Mouse (Mus musculus): ENCODE measurements at regions not wholly inside any gene's neighbourhood (a gene's known extent, or its start where the extent isn't known, plus 50 kb on each side); places are given as distances from the start of the nearest gene placed in this dataset.

DNA sequence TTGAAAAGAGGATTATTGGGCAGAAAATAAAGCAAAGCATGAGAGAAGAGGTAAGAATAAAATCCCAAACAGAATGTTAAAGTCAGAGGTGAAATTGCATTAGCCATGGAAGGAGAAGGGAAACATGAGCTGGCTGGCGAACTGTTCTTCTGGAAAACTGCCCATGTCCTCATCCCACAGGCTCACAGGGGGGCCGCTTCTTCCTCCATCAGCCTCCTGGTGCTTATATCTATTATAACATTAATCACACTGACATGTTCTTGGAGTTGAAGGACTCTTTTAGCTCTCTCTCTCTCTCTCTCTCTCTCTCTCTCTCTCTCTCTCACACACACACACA, 293.4 kb upstream of the Chrm3 start:
- Histone ChIP-seq H3K4me3 (ENCODE audit: low read length) (no peak overlapping the region), H3K27ac (ENCODE audit: low read length) (peak overlapping the region; percentile 63), H3K9ac (replicated peaks; ENCODE audit: low read length) (no peak overlapping the region), H3K36me3 (ENCODE audit: insufficient read depth, low read length) (no peaks in the 10 kb centered on the region), H3K4me2 (replicated peaks; ENCODE audit: low read depth, low read length) (peak overlapping the region; percentile 4; the same call in 1 of the 2 replicates), H3K9me3 (ENCODE audit: low read length) (no peaks in the 10 kb centered on the region), H3K27me3 (ENCODE audit: insufficient read depth, low read length) (no peaks in the 10 kb centered on the region), H3K4me1 (ENCODE audit: insufficient read depth, low read length) (peaks cover 8% of the 10 kb centered on the region; the same call in 1 of the 2 replicates)
- ATAC-seq (ENCODE audit: low FRiP score, low TSS enrichment), result peak; percentile 87; the same call in 1 of the 2 replicates
- WGBS, result 16% methylated on average over 2 of the region's 2 CpGs

DNA sequence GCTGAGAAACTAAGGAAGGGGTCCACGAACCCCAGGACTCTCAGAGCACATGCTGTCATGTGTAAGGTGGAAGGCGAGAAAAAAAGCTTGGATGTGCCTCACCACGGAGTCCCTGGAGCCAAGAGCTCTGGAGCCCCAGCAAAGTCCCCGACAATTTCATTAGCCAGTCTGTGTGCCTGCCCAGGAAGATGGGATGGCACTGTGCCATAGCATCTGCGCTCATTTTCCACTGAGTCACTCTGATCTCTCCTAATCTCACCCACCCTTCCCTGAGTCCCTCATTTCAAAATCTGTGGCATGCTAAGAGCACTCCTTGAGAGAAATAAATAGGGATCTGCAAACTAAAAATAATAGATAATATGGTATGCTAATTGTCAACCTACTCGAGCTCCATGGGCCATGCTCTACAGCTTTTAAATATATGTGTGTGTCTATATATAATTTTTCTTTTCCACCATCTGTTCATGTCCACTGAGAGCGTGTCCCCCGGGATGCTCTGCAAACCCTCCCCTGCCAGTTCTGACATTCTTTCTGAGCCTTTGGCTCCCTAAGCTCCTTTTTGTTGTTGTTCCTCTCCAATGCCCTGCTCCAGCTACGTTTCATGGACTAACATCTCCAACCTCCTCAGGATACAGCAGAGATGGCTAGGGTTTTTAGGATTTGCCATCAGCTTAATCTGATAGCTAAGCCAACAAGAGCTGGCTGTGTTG, 292.9 kb upstream of the Chrm3 start:
- Histone ChIP-seq H3K4me2 (replicated peaks; ENCODE audit: low read depth, low read length) (peak overlapping the region; percentile 4; the same call in 1 of the 2 replicates), H3K27me3 (ENCODE audit: insufficient read depth, low read length) (no peaks in the 10 kb centered on the region), H3K4me3 (ENCODE audit: low read length) (no peak overlapping the region), H3K9ac (replicated peaks; ENCODE audit: low read length) (no peak overlapping the region), H3K27ac (ENCODE audit: low read length) (peak overlapping the region; percentile 63), H3K36me3 (ENCODE audit: insufficient read depth, low read length) (no peaks in the 10 kb centered on the region), H3K4me1 (ENCODE audit: insufficient read depth, low read length) (peaks cover 8% of the 10 kb centered on the region; the same call in 1 of the 2 replicates), H3K9me3 (ENCODE audit: low read length) (no peaks in the 10 kb centered on the region)
- 48% methylated on average over 9 of the region's 9 CpGs for WGBS
- peak; percentile 87 for ATAC-seq (ENCODE audit: low FRiP score, low TSS enrichment)

DNA sequence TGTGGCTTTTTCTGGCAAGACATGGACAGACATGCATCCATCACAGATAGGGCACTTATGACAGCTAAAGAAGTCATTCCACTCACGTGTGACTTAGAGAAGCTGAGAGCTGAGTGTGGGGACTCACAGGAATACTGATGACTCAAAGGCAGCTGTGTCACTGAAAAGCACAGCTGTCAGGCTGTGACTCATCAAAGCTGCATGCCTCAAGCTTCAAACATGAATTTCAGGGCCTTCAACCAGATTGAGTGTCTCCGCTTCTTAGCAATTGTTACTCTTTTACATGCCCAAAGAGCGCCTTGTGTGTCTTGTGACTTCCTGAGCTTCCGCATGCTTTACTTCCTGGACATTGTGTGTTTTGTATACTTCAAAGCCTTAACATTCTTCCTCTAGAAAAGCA, 276.2 kb upstream of the Chrm3 start:
- Histone ChIP-seq H3K4me2 (replicated peaks; ENCODE audit: low read depth, low read length) (no peak overlapping the region), H3K27me3 (ENCODE audit: insufficient read depth, low read length) (no peaks in the 10 kb centered on the region), H3K36me3 (ENCODE audit: insufficient read depth, low read length) (no peaks in the 10 kb centered on the region), H3K27ac (ENCODE audit: low read length) (no peak overlapping the region), H3K4me3 (ENCODE audit: low read length) (no peak overlapping the region), H3K4me1 (ENCODE audit: insufficient read depth, low read length) (no peaks in the 10 kb centered on the region), H3K9me3 (ENCODE audit: low read length) (no peaks in the 10 kb centered on the region), H3K9ac (replicated peaks; ENCODE audit: low read length) (no peak overlapping the region)
- ATAC-seq (ENCODE audit: low FRiP score, low TSS enrichment), result no peak
- WGBS, result 67% methylated on average over 4 of the region's 4 CpGs

DNA sequence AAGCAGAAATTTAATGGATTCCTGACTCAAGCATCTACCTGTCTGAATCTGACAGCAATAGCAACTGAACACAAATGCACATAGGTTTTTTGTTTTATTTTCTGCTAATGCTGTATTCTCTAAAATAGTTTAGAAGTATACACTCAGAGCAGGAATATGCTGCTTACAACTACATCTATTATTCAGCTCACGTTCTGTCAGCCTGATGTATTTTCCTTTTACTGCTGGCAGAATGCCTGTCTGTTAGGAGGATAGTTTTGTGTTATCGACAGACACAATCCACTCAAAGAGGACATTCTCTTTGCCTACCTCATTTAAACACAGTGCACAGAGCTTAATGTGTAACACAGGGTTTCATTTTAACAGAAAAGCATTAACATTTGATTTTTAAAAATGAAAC, 269.8 kb upstream of the Chrm3 start:
- no peak for ATAC-seq (ENCODE audit: low FRiP score, low TSS enrichment)
- no peaks in the 10 kb centered on the region for H3K4me1 ChIP-seq (ENCODE audit: insufficient read depth, low read length)

DNA sequence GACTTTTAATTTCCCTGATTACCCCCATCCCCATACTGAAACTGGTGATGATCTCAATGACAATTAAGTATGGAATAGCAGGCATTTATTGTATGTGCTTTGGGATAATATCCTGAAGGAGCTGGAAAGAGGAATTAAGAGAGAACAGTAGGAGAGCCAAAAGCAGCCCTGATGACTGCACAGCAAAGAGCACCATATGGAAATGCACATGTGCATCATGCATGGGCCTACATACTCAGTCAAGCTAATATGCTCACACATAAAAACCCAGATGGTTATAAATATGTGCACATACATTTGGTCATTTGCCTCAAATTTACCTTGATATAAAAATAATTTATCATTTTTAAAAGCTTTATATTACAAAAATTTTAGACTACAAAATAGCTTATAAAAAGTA, 259.0 kb upstream of the Chrm3 start:
- H3K4me1 ChIP-seq (ENCODE audit: insufficient read depth, low read length), result no peaks in the 10 kb centered on the region
- H3K36me3 ChIP-seq (ENCODE audit: insufficient read depth, low read length), result no peaks in the 10 kb centered on the region
- no peaks in the 10 kb centered on the region for H3K27me3 ChIP-seq (ENCODE audit: insufficient read depth, low read length)
- no peak overlapping the region for H3K4me3 ChIP-seq (ENCODE audit: low read length)
- no peak overlapping the region for H3K27ac ChIP-seq (ENCODE audit: low read length)
- no peak overlapping the region for H3K4me2 ChIP-seq (replicated peaks; ENCODE audit: low read depth, low read length)
- no peak for ATAC-seq (ENCODE audit: low FRiP score, low TSS enrichment)
- H3K9me3 ChIP-seq (ENCODE audit: low read length), result no peaks in the 10 kb centered on the region
- H3K9ac ChIP-seq (replicated peaks; ENCODE audit: low read length), result no peak overlapping the region

More for the DNA sequence above, 269.8 kb upstream of the Chrm3 start:
- no peaks in the 10 kb centered on the region for H3K36me3 ChIP-seq (ENCODE audit: insufficient read depth, low read length)
- H3K9me3 ChIP-seq (ENCODE audit: low read length), result no peaks in the 10 kb centered on the region
- no peaks in the 10 kb centered on the region for H3K27me3 ChIP-seq (ENCODE audit: insufficient read depth, low read length)
- H3K4me3 ChIP-seq (ENCODE audit: low read length), result no peak overlapping the region
- H3K27ac ChIP-seq (ENCODE audit: low read length), result no peak overlapping the region
- WGBS, result 60% methylated on average over 2 of the region's 2 CpGs
- no peak overlapping the region for H3K4me2 ChIP-seq (replicated peaks; ENCODE audit: low read depth, low read length)
- no peak overlapping the region for H3K9ac ChIP-seq (replicated peaks; ENCODE audit: low read length)

DNA sequence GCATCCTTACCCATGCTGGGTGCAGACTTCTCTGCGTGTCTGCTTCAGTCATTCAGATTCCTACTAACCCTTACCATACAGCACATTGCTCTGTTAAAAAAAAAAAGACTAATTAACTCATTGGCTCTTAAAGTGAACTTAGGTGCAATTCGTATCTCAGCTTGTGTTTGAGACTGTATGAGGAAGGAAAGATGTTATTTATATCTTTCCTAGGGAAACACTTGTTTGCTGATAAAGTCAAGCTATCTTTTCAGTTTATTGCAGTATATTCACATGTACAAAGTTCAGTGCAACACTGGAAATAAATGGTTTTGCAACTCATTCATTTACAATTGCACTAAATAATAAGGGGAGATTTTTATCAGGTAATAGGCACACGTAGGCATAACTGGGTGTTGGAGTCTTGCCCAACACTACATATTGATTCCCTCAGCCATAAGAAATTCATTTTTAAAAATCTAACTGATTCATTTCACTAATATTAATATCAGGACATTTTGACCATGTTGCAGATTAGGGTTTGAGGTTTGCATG, 257.8 kb upstream of the Chrm3 start:
- ATAC-seq (ENCODE audit: low FRiP score, low TSS enrichment), result no peak
- Histone ChIP-seq H3K36me3 (ENCODE audit: insufficient read depth, low read length) (no peaks in the 10 kb centered on the region), H3K9ac (replicated peaks; ENCODE audit: low read length) (no peak overlapping the region), H3K4me2 (replicated peaks; ENCODE audit: low read depth, low read length) (no peak overlapping the region), H3K4me3 (ENCODE audit: low read length) (no peak overlapping the region), H3K4me1 (ENCODE audit: insufficient read depth, low read length) (no peaks in the 10 kb centered on the region), H3K27me3 (ENCODE audit: insufficient read depth, low read length) (no peaks in the 10 kb centered on the region), H3K9me3 (ENCODE audit: low read length) (no peaks in the 10 kb centered on the region), H3K27ac (ENCODE audit: low read length) (no peak overlapping the region)
- 73% methylated on average over 3 of the region's 3 CpGs for WGBS

DNA sequence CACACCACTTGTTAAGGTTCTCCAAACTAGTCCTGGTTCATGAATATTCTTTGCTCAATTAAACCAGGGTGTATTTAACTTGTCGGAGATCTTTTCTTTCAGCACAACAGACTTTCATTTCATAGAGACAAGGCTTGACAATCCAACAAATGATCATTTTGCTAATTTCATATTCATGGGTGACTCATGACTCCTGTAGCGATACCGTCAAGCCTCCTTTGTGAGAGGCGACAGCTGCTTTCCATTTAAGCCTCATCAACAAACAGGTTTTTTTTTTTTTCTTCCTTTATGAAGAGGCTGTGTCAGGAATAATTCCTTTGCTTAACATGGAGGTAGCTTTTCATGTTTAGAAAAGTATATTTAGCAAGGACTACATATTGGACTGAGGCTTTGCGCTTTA, 214.3 kb upstream of the Chrm3 start:
- H3K4me2 ChIP-seq (replicated peaks; ENCODE audit: low read depth, low read length), result no peak overlapping the region
- WGBS, result 93% methylated on average over 5 of the region's 5 CpGs
- no peak for ATAC-seq (ENCODE audit: low FRiP score, low TSS enrichment)

DNA sequence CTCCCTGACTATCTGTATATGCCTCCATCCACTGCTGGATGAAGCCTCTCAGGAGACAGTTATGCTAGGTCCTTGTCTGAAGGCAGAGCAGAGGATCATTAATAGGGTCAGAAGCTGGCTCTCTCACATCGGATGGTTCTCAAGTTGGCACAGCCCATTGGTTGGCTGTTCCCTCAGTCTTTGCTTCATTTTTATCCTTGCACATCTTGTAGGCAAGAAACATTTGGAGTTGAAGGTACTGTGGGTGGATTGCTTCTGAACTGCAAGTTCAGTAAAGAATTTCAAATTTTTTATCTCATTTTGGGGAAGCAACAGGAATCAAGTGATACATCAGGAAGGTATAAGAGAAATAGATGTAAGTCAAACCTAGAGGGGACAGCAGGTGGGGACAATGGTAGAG, 206.2 kb upstream of the Chrm3 start:
- Histone ChIP-seq H3K4me2 (replicated peaks; ENCODE audit: low read depth, low read length) (no peak overlapping the region), H3K9me3 (ENCODE audit: low read length) (no peaks in the 10 kb centered on the region), H3K9ac (replicated peaks; ENCODE audit: low read length) (no peak overlapping the region), H3K4me1 (ENCODE audit: insufficient read depth, low read length) (no peaks in the 10 kb centered on the region), H3K27ac (ENCODE audit: low read length) (no peak overlapping the region), H3K36me3 (ENCODE audit: insufficient read depth, low read length) (no peaks in the 10 kb centered on the region), H3K27me3 (ENCODE audit: insufficient read depth, low read length) (no peaks in the 10 kb centered on the region), H3K4me3 (ENCODE audit: low read length) (no peak overlapping the region)
- no peak for ATAC-seq (ENCODE audit: low FRiP score, low TSS enrichment)
- WGBS, result 94% methylated on average over 1 of the region's 1 CpGs

More for the DNA sequence above, 214.3 kb upstream of the Chrm3 start:
- no peak overlapping the region for H3K9ac ChIP-seq (replicated peaks; ENCODE audit: low read length)
- H3K4me3 ChIP-seq (ENCODE audit: low read length), result no peak overlapping the region
- H3K27me3 ChIP-seq (ENCODE audit: insufficient read depth, low read length), result no peaks in the 10 kb centered on the region
- H3K4me1 ChIP-seq (ENCODE audit: insufficient read depth, low read length), result no peaks in the 10 kb centered on the region
- H3K27ac ChIP-seq (ENCODE audit: low read length), result no peak overlapping the region
- H3K9me3 ChIP-seq (ENCODE audit: low read length), result no peaks in the 10 kb centered on the region
- no peaks in the 10 kb centered on the region for H3K36me3 ChIP-seq (ENCODE audit: insufficient read depth, low read length)

DNA sequence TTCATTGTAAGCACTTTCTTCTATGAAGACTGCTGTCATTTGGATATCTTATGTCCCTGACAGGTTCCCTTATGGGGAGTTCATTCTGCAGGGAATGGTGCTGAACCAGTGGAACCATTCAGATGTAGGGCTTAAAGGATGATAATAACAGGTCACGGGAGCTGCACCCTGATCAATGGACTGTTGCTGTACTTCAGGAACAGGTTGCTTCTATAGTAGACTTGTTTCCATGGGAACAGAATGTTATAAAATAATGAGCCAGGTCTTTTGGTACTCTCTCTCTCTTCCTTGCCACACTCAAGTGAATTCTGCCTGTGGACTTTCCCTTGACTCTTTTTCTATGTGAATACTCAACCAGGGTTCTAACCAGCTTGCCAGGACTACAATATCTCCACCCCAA, 196.9 kb upstream of the Chrm3 start:
- Histone ChIP-seq H3K4me1 (ENCODE audit: insufficient read depth, low read length) (no peaks in the 10 kb centered on the region), H3K4me2 (replicated peaks; ENCODE audit: low read depth, low read length) (no peak overlapping the region), H3K36me3 (ENCODE audit: insufficient read depth, low read length) (no peaks in the 10 kb centered on the region), H3K4me3 (ENCODE audit: low read length) (no peak overlapping the region), H3K27ac (ENCODE audit: low read length) (no peak overlapping the region), H3K9ac (replicated peaks; ENCODE audit: low read length) (no peak overlapping the region), H3K27me3 (ENCODE audit: insufficient read depth, low read length) (no peaks in the 10 kb centered on the region), H3K9me3 (ENCODE audit: low read length) (no peaks in the 10 kb centered on the region)
- WGBS, result 73% methylated on average over 1 of the region's 1 CpGs
- no peak for ATAC-seq (ENCODE audit: low FRiP score, low TSS enrichment)

DNA sequence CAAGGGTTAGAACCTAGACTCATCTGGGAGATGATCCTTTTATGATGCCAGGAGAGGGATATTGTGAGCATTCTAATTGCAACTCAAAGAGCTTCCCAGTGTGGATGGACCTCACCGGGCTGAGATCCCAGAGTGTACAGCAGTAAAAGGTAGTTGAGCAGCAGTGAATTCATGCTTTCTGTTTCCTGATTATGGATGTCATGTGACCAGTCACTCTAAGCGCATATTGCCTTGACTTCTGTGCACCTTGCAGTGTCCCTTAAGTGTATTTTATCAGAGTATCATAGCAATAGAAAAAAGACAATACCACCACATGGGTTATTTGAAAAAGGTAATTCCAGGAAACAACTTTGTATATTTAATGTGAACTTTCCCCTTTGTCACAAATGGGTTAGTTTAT, 193.9 kb upstream of the Chrm3 start:
- H3K27me3 ChIP-seq (ENCODE audit: insufficient read depth, low read length), result no peaks in the 10 kb centered on the region
- H3K9ac ChIP-seq (replicated peaks; ENCODE audit: low read length), result no peak overlapping the region
- H3K4me3 ChIP-seq (ENCODE audit: low read length), result no peak overlapping the region
- WGBS, result 79% methylated on average over 2 of the region's 2 CpGs
- no peak overlapping the region for H3K4me2 ChIP-seq (replicated peaks; ENCODE audit: low read depth, low read length)
- no peak for ATAC-seq (ENCODE audit: low FRiP score, low TSS enrichment)
- no peaks in the 10 kb centered on the region for H3K9me3 ChIP-seq (ENCODE audit: low read length)
- no peaks in the 10 kb centered on the region for H3K4me1 ChIP-seq (ENCODE audit: insufficient read depth, low read length)
- H3K36me3 ChIP-seq (ENCODE audit: insufficient read depth, low read length), result no peaks in the 10 kb centered on the region
- no peak overlapping the region for H3K27ac ChIP-seq (ENCODE audit: low read length)
